Mouse (Mus musculus): ENCODE measurements around the gene Tnxb.

Tnxb gene

GRCm38 (mm10) chr17:34655581-34655991 lies 14.7 kb upstream of the Tnxb start:
- in situ Hi-C loops (cut with MboI; ENCODE audit: unreplicated experiment in 2 of 2): no loop called here

- in situ Hi-C loops (cut with MboI; ENCODE audit: unreplicated experiment in 2 of 2): no loop called here
These were observed 13.7 kb upstream of the Tnxb start for GRCm38 (mm10) chr17:34656666-34657065.

DNA sequence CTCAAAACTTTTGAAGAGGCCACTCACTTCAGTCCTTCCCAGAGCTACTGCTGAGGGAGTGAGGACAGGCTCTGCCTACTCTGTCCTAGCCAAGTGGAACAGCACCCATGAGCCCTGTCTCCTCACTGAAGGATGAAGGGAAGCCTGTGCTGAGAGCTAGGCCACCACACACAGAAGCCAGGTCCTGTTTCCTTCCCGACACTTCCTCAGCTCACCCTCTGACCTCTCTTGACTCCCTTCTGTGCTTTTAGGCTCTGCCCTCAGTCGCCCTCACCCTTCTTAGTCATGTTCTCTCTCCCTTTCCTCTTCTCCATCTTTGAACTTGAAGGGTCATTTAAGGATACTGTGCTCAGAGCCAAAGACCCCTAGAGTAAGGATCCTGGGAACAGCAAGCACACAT lies 13.1 kb upstream of the Tnxb start:
- in situ Hi-C loops (cut with MboI; ENCODE audit: unreplicated experiment in 2 of 2): no loop called here

- in situ Hi-C loops (cut with MboI; ENCODE audit: unreplicated experiment in 2 of 2): no loop called here
These were observed 12.2 kb upstream of the Tnxb start for GRCm38 (mm10) chr17:34658145-34658544.

DNA sequence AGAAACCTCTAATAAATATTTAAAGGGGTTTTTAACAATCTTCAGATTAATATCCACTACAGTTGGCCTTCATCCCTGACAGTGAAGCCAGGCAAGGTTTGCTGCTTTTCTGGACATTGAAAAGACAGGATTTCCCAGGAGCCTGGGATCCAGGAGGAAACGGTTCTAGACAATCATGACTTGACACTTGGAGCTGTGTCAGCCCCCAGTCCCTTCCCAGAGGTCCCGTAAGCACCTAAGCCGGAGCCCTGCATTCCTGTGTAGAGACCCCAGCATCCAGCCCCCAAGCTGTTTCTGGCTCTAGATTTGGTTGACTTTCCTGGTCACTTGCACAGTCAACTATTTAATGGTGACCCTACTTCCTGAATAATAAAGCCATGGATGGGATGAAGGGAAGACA lies 11.7 kb upstream of the Tnxb start:
- in situ Hi-C loops (cut with MboI; ENCODE audit: unreplicated experiment in 2 of 2): no loop called here

DNA sequence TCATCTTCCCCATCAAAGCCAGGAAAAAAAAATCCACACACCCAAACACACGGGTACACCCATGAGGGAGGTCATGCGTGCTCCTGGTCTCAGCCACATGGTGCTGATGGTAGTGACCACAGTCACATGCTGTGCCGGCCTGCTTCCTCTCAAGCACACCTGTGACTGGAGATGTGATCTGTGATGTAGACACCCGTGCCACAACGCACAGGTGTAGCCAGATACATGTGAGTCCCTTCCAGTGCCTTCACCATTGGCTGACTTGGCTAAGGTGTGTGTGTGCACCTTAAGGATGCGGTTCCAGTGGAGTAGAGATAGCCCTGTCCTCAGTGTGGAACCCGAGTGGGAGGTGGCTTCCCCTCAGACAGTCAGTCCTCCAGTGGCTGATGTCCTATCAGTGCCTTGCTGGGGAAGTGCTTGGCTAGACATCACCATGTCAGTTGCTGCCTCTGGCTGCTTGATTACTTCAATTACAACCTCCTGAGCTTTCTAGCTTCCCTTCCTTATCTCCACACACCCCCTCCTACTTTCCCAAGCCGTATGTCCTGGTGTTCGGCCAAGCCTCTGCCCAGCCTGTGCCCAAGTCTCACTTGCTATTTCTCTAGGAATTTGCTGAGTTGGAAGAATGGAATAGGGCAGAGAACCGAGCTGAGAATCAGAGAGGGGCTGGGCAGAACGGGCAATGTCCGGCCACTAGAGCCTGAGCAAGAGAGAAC lies 11.0 kb upstream of the Tnxb start:
- in situ Hi-C loops (cut with MboI; ENCODE audit: unreplicated experiment in 2 of 2): no loop called here

DNA sequence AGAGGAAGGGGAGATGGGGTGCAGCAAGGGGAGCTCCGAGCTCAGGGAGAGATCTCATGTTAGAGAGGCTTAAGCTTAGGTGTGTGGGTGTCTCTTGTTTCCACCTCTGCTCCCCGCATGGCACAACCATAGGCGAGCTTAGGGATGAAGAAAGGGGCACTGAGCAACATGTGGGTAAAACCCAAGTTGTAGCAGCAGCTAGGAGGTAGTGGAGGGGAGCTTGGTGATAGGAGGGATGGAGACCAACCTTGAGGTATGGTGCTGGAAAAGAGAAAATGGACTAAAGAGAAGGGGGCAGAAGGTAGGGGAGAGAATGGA lies 10.5 kb upstream of the Tnxb start:
- in situ Hi-C loops (cut with MboI; ENCODE audit: unreplicated experiment in 2 of 2): no loop called here

- in situ Hi-C loops (cut with MboI; ENCODE audit: unreplicated experiment in 2 of 2): no loop called here
These were observed 10.0 kb upstream of the Tnxb start for GRCm38 (mm10) chr17:34660259-34660820.

GRCm38 (mm10) chr17:34661121-34661591 lies 9.2 kb upstream of the Tnxb start:
- in situ Hi-C loops (cut with MboI; ENCODE audit: unreplicated experiment in 2 of 2): no loop called here

- in situ Hi-C loops (cut with MboI; ENCODE audit: unreplicated experiment in 2 of 2): no loop called here
These were observed 7.9 kb upstream of the Tnxb start for GRCm38 (mm10) chr17:34662468-34662867.

- in situ Hi-C loops (cut with MboI; ENCODE audit: unreplicated experiment in 2 of 2): no loop called here
These were observed 7.4 kb upstream of the Tnxb start for GRCm38 (mm10) chr17:34662978-34663377.

DNA sequence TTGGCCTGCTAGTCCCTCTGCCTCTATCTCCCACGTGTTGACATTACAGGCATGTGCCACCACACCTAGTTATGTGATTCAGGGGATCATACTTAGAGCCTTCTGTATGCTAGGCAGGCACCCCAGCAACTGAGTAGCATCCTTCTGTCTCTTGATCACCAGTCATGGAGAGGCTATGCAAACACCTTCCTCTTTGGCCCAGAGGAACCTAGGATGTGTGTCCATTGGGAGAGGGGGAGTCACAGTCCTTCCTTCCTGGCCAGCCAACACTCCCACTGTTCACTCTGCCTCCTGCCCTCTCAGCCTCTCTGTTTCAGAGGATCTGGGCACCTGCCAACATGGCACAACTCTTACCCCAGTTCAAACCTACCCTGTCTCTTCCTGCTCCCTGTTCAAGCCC lies 6.8 kb upstream of the Tnxb start:
- in situ Hi-C loops (cut with MboI; ENCODE audit: unreplicated experiment in 2 of 2): no loop called here

DNA sequence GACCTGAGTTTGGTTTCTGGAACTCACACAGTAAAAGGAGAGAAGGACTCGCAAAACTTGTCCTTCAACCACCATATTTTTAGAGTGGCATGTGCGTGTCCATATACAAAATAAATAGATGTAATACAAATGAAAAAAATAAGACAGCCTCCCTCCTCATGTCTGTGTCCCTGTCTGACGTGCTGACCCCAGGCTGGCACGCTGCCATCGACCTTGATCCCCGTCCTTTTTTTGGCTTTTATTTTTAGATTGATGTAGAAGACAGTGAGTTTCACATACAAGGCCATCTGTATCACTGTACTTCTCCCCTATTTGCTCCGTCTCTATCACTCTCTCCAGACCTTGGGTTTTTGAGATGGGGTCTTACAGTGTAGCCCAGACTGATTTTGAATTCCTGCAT lies 5.9 kb upstream of the Tnxb start:
- in situ Hi-C loops (cut with MboI; ENCODE audit: unreplicated experiment in 2 of 2): no loop called here

GRCm38 (mm10) chr17:34671151-34672066 lies 1.1 kb downstream of the Tnxb start:
- in situ Hi-C loops (cut with MboI; ENCODE audit: unreplicated experiment in 2 of 2): no loop called here

DNA sequence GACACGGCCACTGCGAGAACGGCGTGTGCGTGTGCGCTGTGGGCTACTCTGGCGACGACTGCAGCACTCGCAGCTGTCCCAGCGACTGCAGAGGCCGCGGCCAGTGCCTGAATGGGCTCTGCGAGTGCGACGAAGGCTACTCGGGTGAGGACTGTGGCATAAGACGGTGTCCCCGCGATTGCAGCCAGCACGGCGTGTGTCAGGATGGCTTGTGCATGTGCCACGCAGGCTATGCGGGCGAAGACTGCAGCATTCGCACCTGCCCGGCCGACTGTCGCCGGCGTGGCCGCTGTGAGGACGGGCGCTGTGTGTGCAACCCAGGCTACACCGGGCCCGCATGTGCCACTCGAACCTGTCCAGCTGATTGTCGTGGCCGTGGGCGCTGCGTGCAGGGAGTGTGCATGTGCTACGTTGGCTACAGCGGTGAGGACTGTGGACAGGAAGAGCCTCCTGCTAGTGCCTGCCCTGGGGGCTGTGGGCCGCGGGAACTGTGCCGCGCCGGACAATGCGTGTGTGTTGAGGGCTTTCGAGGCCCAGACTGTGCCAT lies 2.0 kb downstream of the Tnxb start:
- in situ Hi-C loops (cut with MboI; ENCODE audit: unreplicated experiment in 2 of 2): no loop called here

DNA sequence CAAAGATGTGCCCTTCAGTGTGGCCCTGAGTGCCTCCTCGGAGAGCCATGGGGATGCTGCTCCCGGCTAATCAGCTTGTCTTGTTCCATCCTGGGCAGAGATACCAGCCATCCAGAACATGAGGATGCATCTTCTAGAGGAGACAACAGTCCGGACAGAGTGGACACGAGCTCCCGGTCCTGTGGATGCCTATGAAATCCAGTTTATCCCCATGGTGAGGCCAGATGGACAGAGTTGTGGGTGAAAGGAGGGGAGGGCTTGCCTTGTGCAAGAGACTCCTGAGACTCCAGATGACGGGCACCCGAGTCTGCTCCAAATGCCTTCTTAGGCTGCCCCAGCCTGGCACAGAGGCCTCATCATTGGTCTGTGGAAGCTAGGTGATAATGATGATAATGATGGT lies 2.8 kb downstream of the Tnxb start:
- in situ Hi-C loops (cut with MboI; ENCODE audit: unreplicated experiment in 2 of 2): no loop called here

GRCm38 (mm10) chr17:34674524-34675204 lies 4.3 kb downstream of the Tnxb start:
- in situ Hi-C loops (cut with MboI; ENCODE audit: unreplicated experiment in 2 of 2): no loop called here

GRCm38 (mm10) chr17:34675205-34676092 lies 5.1 kb downstream of the Tnxb start:
- in situ Hi-C loops (cut with MboI; ENCODE audit: unreplicated experiment in 2 of 2): no loop called here

DNA sequence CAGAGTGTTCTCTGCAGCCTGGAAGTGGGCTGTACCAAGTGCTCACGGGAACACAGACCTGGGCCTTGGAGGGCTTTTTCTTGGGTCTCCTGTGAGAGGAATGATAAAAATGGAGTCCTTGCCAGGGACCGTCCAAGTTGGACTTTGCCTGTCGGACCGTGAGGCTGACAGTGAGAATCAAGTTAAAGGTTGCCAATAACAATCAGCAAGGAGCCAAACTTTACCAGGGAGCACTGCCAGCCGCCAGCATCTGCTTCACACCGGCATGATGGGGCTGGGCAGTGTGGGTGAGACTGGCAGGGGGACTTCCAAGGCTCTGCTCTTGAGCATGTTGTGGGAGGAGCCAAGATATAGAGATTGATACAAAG lies 5.7 kb downstream of the Tnxb start:
- in situ Hi-C loops (cut with MboI; ENCODE audit: unreplicated experiment in 2 of 2): no loop called here

DNA sequence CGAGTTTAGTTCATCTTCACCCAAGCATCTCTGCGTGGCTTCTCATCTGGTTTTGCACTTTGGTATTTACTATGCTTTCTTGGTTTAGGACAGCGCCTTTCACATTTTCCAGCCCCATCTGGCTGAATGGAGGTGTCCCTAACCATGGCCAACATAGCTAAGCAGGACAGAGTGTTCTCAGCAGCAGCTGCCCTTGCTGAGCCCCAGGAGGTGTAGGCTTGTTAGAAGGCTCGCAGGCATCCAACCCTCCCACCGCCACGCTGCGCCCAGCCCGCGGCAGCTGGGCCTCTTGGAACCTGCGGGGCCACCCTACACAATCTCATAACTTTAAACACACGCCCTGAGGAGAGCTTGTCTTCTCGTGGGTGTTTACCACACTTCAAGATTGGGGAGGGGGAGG lies 6.3 kb downstream of the Tnxb start:
- in situ Hi-C loops (cut with MboI; ENCODE audit: unreplicated experiment in 2 of 2): no loop called here

Data from v-Abl transformed pro-B cells (cell line).